Mouse (Mus musculus): ENCODE measurements around the gene Osbpl10.

GRCm38 (mm10) chr9:115273095-115273649 is 294.8 kb downstream of the Osbpl10 start:
- TF ChIP-seq CTCF (IDR thresholded peaks at IDR 0.05; ENCODE audit: low read depth): no peak
- no peak for TF ChIP-seq EP300 (IDR thresholded peaks at IDR 0.05; ENCODE audit: low read depth)

All from liver, postnatal 0 days (tissue).